Mouse (Mus musculus): ENCODE results near the gene Zfy1. TPM values are rescaled to one million over a fixed set of nuclear protein-coding genes. Genes with fewer than 3 reads are reported as not detected.
A peak's percentile ranks its signal among the peaks of the same experiment; 100 is the strongest.
"Not testable (repeated sequence)": the region's sequence is repeated elsewhere in the genome, so short reads cannot be mapped to it uniquely, and the experiment has no call there.

The Zfy1 gene
- polyA plus RNA-seq (2012; ENCODE audit: insufficient read depth, low replicate concordance) = not detected in 2 replicates

GRCm38 (mm10) chrY:797309-797708, at the start of gene Zfy1:
TSS of gene Zfy1 (minus strand) at chrY:797409.
- not testable (repeated sequence) for H3K27me3 ChIP-seq (replicated peaks); H3K4me1 ChIP-seq; H3K9me3 ChIP-seq; H3K4me3 ChIP-seq (replicated peaks); H3K36me3 ChIP-seq (replicated peaks; ENCODE audit: low read length)

GRCm38 (mm10) chrY:818396-818795, 21.2 kb upstream of the Zfy1 start, which contains the start of gene Uba1y:
TSS of gene Uba1y (plus strand) at chrY:818649.
- Histone ChIP-seq H3K9me3 (no peaks in the 10 kb centered on the region), H3K27me3 (replicated peaks) (no peaks in the 10 kb centered on the region), H3K36me3 (replicated peaks; ENCODE audit: low read length) (no peaks in the 10 kb centered on the region), H3K4me3 (replicated peaks) (no peak within 1 kb of the TSS), H3K4me1 (no peaks in the 10 kb centered on the region)
- TF ChIP-seq FLI1 (IDR thresholded peaks at IDR 0.05; ENCODE audit: low read length) = no peak
- no peak for TF ChIP-seq GATA1 (IDR thresholded peaks at IDR 0.05; ENCODE audit: borderline replicate concordance, low read length)

- Histone ChIP-seq H3K36me3 (replicated peaks; ENCODE audit: low read length) (no peaks in the 10 kb centered on the region), H3K9me3 (no peaks in the 10 kb centered on the region), H3K4me1 (no peaks in the 10 kb centered on the region), H3K27me3 (replicated peaks) (no peaks in the 10 kb centered on the region), H3K4me3 (replicated peaks) (peak overlapping the region; percentile 50)
- TF ChIP-seq GATA1 (IDR thresholded peaks at IDR 0.05; ENCODE audit: borderline replicate concordance, low read length) (no peak), FLI1 (IDR thresholded peaks at IDR 0.05; ENCODE audit: low read length) (no peak)
These were observed 11.9 kb upstream of the Zfy1 start for GRCm38 (mm10) chrY:808991-809661.

Other genes with a start within 250 kb of the Zfy1 start
- gene Uba1y, start 21.2 kb upstream of the Zfy1 start, polyA plus RNA-seq (2012; ENCODE audit: insufficient read depth, low replicate concordance) = not detected in 2 replicates
- gene Kdm5d, start 100.4 kb upstream of the Zfy1 start, polyA plus RNA-seq (2012; ENCODE audit: insufficient read depth, low replicate concordance) = 0.03 TPM in 1 of 2 replicates, not detected in the other
- 0.51 TPM in 1 of 2 replicates, not detected in the other for gene Eif2s3y, start 213.1 kb upstream of the Zfy1 start, polyA plus RNA-seq (2012; ENCODE audit: insufficient read depth, low replicate concordance)

Measured in megakaryocyte, embryonic 14.5 days (primary cell).